Mouse (Mus musculus) ovary, postnatal 10 days (tissue): ENCODE measurements around the gene Hoxa13.

Source experiments
- DNase-seq: peaks from one replicate; pipeline ENCODE4 v3.0.0; 2022; ENCODE audit warnings: low spot score

The Hoxa13 gene

DNA sequence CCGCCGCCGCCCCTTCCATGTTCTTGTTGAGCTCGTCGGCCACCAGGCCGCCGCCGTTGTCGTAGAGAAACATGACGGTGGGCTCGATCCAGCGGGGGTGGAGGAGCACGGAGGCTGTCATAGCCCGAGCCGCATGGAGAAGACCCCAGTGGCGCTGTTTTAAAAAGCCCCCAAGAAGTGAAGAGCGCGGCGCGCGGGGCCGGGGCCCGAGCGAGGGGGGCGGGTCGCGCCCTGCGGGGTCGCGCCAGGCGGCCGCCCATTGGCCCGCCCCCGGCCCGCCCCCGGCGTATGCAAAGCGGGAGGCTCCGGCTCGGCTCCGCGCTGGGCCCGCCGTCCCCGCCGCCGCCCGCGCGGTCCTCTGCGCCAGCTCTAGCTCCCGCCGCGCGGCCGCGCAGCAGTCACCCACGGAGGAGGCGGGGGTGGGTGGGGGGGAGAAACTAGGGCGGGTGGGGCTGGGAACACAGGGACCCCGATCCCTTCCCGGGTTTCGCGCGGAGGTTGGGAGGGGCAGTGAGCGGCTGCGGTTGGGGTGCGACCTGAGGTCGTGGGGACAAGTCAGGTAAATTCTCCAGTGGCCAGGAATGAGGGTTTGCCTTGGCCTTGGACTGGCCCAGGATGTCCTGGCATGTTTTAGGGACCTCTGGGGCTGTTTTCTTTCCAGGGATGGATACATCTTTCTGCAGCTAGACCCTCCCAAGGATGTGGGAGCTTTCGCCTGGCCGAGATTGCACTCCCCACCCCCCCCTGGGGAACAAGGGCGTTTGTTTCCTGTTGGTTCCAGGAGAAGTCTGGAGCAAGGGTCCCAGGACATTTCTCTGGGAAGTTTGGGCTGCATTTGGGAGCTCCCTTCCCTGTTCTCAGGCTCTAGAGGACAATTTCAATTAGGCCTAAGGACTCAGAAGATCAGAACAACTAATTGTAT lies at the start of gene Hoxa13:
TSS of gene Hoxa13 (minus strand) at position 227 of the 922 bp plus-strand sequence.
- DNase-seq = no peak

GRCm38 (mm10) chr6:52310366-52310765 lies 49.7 kb upstream of the Hoxa13 start:
- no peak for DNase-seq

DNA sequence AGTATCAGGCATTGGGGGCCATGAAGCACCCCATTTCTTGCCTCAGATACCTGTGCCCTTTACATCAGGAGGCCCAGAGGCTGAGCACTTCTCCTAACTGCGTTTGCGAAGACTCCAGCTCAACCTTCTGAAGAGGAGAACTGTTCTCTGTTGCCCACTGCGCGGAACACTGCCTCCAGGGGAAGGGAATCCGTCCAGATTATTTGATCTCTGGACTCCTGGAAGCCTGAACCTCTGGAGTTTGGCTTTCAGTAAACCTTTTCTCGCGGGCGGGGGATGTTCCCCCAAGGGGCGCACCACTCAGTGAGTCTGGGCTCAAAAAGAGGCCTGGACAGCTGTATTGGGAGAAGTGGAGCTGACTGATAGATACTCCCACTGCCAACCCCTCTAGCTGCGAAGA lies 49.1 kb upstream of the Hoxa13 start:
- DNase-seq = no peak

DNA sequence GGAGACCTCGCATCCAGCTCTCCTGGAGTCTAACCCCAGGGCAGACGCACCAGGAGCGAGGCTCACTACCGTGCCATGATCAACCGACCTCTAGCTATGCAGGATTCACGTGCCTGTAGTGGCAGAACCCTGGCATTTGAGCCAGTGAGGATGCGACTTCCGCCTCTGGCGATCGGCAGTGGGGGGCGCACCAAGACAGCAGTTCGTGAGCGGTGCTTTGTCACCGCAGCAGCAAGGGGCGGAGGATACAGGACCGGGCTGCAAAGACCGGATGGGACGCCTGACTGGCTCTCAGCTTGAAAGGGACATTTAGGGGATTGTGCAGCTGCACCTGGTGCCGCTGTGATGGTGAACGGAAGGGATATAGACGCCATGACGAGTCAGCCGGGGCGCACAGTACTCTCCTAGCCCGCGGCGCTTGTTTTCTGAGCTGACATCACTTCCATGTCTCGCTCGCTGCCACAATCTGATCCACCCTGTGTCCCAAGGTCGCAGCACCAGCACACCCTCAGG lies 45.3 kb upstream of the Hoxa13 start:
- DNase-seq = no peak

DNA sequence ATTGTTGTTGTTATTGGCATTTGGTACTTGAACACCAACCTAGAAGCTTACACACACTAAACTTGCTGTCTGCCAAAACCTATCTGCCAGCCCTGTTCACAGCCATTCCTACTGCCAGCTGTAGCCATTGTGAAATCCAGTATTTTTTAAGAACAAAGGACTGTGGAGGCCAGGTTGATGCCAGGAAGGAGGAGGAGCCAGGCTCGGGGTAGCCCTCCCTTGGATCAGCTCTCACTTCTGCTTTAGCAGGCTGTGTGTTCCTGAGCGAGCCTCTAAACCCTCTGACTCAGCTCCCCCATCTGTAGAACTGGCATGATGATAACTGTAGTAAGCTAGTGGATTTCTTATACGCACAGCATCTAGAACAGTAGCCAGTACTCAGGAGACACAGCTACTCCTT lies 42.7 kb upstream of the Hoxa13 start:
- DNase-seq = no peak

- no peak for DNase-seq
Measured at GRCm38 (mm10) chr6:52300806-52301205, 40.1 kb upstream of the Hoxa13 start.

DNA sequence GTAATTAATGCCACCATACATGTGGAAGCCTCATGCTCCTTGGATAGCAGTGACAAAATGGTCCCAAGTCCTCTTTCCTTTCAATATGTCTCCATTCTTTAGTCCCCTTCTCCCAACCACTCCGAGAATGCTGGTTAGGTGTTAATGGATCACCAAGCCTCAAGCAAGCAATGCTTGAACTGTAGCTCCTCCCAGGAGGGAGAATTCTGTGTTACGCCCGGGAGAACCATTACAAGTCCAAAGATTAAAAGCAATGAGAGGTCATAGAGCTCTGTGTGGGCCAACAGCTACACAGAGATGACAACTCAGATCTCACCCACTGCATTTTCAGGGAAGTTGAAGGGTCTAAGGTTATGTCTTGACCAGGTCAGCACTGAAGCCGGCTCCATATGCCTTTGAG lies 37.8 kb upstream of the Hoxa13 start:
- no peak for DNase-seq

DNA sequence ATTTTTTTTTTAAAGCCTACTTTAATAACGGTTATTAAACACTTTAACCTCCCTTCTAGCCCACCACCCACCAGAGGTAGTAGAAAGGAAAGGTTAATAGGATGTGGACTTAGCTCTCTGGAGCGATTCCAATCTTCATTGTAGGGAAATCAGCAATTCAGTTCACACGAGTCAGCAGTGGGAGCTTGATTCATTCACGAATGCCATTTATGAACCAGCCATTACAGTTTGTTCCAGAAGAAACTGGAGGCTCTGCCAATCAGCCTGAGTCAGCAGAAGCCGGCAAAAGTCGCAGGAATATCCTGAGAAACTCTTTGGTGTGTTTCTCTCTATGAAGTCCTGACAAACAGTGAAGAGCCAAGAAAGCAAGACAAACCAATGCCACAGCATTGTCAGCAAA lies 33.9 kb upstream of the Hoxa13 start:
- DNase-seq = no peak

DNA sequence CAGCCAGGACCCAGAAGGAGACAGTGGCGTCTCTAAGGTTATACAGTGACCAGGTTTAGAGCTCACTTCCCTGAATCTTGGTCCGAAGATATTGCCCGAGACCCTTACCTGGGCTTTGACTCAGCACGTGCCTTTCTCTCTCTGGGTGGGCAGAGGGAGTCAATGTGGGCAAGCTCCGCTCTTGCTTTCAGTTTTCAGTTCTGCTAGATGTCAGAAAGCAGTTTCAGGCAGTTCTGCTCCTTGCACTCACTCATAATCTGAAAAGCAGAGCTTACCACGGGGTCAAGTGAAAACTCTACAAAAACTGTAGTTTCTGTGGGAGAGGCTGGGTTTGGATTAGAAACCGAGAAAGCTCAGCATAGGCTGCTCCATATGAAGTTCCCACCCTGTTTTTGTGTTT lies 31.6 kb upstream of the Hoxa13 start:
- DNase-seq = no peak

- no peak for DNase-seq
Measured at GRCm38 (mm10) chr6:52291021-52291860, 30.6 kb upstream of the Hoxa13 start.

- no peak for DNase-seq
Measured at GRCm38 (mm10) chr6:52290186-52290585, 29.5 kb upstream of the Hoxa13 start.

DNA sequence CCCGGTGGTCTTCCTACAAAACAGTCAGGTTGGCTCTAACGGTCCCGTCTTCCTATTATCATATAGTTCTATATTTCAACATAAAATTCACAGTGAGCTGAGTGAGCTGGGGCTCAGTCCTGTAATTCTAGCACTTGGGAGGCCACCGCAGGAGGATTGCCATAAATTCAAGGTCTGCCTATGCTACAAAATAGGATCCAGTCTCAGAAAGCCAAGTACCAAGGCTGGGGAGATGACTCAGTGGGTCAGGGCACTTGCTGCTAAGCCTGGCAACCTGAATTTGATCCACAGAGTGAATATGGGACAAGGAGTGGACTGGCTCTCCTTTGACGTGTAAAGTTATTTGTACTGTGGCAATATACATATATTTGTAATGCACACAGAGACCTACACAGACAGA lies 23.2 kb upstream of the Hoxa13 start:
- DNase-seq = no peak

GRCm38 (mm10) chr6:52281084-52281483 lies 20.4 kb upstream of the Hoxa13 start:
- DNase-seq = no peak

DNA sequence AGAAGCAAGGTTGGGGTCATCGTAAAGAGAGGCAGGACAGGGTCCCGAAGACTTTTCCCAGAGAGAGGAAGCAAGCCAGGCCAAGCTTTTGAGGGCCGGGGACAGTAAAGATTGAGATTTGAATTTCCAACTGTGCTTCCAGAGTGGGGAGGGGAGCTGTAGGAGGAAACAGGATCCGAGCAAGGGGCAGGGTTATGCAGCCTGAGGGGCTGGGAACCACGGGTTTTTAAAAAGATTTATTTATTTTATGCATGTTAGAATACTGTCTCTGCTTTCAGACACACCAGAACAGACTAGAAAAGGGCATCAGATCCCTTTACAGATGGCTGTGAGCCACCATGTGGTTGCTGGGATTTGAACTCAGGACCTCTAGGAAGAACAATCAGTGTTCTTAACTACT lies 16.2 kb upstream of the Hoxa13 start:
- DNase-seq = no peak

DNA sequence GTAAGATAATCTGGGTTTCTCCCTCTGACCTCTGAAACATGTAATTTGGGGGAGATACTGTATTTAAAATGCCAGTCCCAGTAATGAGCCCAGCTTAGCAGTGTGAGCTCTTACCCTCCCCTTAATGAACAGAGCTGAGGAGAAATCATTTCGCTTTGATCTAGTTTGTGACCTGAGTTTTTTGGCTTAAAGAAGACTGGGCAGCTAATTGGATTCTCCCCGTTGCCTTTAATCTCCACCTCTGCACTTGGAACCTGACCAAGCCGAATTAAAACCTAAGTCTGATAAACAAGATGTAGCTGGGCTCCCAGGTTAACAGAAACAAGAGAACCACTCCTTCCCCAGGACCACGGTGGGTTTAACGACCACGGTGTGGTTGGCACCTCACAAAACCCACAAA lies 15.7 kb upstream of the Hoxa13 start:
- no peak for DNase-seq

- no peak for DNase-seq
Measured at GRCm38 (mm10) chr6:52275563-52276280, 15.0 kb upstream of the Hoxa13 start.

DNA sequence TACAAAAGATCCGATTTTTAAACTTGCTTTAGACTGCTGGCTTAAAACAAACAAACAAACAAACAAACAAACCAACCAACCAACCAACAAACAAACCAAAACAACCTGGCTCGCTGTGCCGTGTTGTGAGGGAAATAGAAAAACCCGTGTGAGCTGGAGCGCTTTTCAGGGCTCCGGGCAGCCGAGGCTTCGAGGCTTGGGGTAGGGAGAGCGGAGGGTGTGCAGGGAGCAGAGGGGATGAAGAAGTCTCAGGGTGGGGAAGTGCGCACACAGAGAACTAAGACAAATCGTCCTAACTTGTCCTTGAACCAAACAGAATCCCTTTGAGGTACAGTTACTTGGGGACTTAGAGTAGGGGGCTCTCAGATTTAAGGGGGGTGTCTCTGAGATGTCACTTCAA lies 13.9 kb upstream of the Hoxa13 start:
- no peak for DNase-seq

DNA sequence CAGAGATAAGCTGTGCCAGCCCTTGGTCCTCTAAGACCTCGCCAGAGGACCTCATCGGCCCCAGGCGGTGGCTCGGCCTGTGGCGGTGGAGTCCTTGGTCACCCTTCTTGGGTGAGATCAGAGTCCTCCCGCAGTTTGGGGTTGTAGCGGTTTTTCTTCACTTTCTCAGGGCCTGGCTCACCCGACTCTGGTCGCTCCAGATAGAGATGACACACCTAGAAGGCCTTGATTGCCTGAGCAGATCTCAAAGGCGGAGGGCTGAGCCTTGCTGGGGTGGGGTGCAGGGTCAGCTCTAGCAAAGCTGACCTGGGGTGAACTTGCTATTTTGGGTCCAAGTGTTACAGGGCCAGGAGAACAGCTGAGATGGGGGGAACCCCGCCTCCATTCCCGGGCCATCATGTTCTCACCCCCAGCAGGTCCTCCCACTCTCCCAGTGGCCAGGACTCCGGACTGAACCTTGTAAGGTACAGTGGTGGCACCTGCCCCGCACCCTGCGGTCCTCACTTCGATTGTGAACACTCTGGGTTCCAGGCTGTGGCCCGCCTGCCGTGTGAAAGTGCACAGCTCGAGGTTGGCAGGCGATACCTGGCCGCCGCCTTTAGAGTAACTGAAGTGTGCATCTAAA lies 13.1 kb upstream of the Hoxa13 start:
- no peak for DNase-seq

DNA sequence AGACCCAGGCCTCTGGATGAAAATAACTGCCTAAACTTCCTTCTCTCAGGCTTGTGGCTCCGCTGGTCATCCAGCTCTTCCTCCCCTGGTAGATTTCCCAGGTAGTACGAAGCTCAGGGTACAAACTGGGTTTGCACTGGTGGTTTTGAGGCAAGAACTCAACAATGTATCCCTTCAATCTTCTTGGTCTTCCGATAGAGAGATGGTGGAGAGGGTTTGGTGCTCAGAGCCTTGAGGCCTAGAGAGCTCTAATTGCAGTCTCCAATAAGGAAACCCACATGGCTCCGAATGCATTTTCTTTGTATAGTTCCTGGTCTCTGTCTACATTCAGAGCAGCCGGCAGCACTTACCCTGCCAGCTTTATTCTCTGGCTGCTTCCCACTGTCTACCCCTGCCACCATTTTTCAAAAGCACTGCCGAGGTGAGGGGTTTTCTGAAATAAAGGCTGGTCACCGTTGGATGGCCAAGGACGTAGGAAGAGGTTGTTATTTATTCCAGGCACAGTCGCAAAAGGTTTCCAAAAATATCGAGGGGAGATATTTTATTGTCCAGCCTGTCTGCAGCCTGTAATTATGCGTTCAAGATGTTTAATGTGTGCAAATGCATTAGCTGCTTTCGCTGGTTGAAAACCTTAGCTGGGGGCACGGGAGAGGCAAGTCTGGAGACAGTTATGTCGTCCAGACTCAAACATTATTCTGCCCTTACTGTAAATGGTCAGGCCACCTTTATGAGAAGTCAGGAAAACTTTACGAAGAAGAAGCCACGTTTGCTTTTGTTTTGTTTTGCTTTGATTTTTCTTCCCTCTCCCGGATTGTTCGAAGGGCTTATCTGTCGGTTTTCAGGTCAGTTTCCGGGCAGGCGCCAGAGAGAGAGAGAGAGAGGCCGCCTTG lies 12.3 kb upstream of the Hoxa13 start:
- no peak for DNase-seq
